Mouse (Mus musculus): Measurements from ENCODE around the gene Slamf1.
"Not testable (repeated sequence)": the region's sequence is repeated elsewhere in the genome, so short reads cannot be mapped to it uniquely, and the experiment has no call there.

The Slamf1 gene

GRCm38 (mm10) chr1:171799648-171800047, 32.7 kb downstream of the Slamf1 start:
- no peak for DNase-seq (ENCODE audit: low spot score in 2 of 2)

GRCm38 (mm10) chr1:171811048-171811447, 44.1 kb downstream of the Slamf1 start:
- DNase-seq (ENCODE audit: low spot score in 2 of 2), result not testable (repeated sequence)

DNA sequence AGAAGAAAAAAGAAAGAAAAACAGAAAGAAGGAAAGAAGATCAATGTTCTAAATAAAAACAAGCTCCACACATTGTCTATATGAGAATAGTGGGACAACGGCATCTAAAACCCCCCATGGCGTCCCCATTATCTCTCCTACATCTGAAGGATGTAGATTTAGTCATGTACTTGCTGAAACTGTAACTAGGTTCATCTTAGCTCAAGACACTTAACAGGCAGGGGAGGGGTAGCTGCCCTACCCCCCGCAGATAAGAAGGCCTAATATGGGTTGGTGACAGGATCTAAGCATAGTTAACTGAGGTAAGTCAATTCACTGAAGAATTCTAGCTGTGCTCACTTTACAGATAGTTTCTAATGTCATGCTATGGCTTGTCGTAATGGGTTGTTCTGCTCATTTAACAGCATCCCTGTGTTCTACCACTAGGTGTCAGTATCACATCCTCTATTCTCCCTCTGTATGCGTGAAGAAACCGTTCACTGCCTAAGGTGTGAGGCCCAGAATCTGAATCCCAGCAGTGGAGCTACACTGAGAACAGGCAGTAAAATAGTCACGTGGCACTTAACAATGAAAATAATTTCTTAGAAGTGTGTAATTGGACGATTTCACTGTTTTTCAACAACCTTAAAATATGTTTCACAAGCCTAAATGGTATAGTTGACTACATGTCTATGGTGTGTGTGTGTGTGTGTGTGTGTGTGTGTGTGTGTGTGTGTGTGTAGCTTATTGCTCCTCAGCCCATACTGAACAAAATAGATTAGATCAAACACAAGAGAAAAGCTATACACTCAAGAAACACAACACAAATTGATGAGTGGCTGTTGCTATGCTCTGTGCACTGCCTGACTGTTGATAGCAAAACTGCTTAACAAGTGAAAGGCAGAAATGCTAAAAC, 48.9 kb downstream of the Slamf1 start:
- no peak for DNase-seq (ENCODE audit: low spot score in 2 of 2)

- no peak for DNase-seq (ENCODE audit: low spot score in 2 of 2)
Observed at GRCm38 (mm10) chr1:171816991-171817390, 50.1 kb downstream of the Slamf1 start.

DNA sequence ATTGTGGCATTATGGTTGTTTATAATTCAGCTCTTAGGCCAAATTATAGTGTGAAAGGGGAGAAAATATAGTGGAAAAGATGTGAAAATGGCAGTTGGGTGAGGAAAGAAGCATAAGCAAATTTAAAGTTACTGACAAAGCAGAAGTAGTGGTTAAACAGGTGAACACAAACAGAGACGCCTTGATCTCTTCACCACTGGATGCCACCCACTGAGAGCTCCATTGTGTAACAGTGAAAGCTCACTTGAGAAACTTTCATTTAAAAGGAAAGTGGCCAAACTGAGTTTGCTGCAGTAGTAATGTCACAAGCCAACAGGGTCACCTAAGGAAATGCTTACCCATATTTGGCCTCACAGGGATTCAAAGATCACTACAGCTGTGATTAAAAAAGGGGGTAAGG, 54.4 kb downstream of the Slamf1 start:
- DNase-seq (ENCODE audit: low spot score in 2 of 2), result no peak

DNA sequence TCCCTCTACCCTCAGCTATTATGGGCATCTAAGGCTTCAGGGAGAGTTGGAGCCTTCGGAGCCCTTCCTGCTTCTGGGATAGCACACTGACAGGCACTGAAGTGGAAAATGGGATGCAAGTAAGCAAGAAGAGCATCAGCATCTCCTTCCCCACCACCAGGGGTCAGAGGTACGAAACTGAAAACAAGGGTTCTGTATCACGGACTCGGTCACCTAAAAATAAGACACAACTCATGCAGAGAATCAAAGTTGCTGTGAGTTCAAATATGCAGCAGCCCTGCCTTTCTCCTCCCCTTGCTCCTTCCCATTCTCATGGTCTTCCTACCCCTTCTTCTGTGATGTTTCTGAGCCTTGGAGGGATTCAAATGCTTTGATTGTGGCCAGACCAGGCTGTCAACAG, 58.5 kb downstream of the Slamf1 start:
- DNase-seq (ENCODE audit: low spot score in 2 of 2), result no peak

DNA sequence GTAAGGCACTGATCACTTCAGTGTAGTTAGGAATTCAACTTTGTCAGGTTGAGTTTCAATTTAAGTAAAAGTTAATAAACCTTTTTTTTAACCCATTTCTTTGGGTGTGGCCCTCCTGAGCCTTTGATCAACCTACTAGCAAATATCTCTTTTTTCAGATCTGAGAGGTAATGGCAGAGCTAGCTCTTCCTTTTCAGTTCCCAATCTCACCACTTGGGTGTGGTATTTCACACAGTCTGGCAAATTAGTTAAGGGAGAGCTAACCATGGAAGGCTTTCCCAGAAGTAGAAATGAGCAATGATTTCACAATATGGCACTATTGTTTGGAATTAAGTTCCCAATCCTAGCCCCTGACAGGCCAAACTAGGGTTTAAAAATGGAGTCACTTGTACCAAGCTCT, 59.2 kb downstream of the Slamf1 start:
- DNase-seq (ENCODE audit: low spot score in 2 of 2), result no peak

GRCm38 (mm10) chr1:171827674-171828073, 60.7 kb downstream of the Slamf1 start:
- no peak for DNase-seq (ENCODE audit: low spot score in 2 of 2)

DNA sequence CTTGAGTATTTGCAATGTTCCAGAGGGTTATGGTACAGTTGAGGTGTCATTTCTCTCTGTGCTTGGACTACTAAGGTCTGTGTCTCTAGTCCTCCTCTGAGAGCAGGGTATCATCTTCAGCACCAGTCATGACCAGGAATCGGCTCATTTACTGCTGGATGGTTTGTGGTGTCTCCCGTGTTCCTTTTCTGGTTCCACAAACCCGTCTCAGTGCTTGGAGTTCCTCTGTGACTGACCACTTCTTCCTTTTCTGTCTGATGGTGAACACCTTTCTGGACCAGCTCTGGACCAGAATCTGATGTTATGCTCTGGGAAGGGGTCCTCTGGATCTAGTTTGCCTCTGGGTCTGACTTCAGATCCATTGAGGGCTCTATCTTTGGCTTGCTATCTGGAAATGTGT, 72.6 kb downstream of the Slamf1 start, which contains the start of gene Cd84:
Gene Cd84, plus strand, starts transcription at position 210 of the 400 bp plus-strand sequence.
- no peak for DNase-seq (ENCODE audit: low spot score in 2 of 2)

- no peak for DNase-seq (ENCODE audit: low spot score in 2 of 2)
Observed at GRCm38 (mm10) chr1:171840450-171841023, 73.6 kb downstream of the Slamf1 start.

DNA sequence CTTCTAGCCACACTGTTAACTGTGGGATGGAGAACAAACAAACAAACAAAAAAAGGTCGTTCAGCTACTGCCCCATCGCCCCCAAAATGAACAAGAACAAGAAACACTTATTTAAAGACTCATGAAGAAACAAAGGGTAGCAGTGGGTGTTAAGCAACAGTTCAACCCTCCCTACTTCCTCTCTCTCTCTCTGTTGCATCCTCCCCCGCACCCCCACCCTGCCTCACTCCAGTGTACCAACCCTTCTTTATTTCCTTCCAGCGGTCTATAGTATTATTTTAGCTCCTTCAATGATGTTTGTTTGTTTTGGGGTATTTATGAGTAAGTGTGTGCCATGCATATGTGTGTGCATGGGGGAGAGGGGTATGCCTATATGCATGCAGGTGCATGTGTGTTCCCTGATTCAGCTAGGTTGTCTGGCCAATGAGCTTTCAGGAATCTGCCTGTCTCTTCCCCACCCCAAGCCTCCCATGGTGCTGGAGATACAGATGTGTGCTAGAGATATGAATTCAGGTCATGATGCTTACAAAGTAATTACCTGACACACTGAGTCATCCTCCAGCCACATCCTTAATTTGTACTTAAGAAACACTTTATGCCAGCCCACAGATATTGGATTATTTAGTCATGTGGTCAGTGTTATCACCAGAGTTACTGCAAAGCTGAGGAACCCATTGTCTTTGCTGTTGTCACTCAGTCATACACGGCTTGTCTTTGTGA, 78.3 kb downstream of the Slamf1 start:
- DNase-seq (ENCODE audit: low spot score in 2 of 2), result no peak

GRCm38 (mm10) chr1:171848201-171848600, 81.3 kb downstream of the Slamf1 start:
- no peak for DNase-seq (ENCODE audit: low spot score in 2 of 2)

DNA sequence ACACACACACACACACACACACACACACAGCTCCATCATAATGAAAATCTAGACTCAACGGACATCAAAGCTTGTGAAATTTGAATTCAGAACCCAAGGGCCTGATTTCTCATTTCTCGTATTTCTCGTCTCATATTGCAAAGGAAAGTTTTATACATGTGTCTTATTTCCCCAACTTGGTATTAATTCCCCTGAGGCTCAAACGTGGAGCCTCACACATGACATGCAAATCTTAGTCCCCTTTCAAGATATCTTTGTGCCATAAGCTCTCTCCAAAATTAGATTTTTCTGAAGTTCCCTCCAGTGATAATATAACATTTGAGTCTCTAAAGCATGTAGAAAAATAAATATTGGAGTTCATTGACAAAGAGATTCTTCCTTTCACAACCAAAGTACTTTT, 81.8 kb downstream of the Slamf1 start:
- DNase-seq (ENCODE audit: low spot score in 2 of 2), result no peak

DNA sequence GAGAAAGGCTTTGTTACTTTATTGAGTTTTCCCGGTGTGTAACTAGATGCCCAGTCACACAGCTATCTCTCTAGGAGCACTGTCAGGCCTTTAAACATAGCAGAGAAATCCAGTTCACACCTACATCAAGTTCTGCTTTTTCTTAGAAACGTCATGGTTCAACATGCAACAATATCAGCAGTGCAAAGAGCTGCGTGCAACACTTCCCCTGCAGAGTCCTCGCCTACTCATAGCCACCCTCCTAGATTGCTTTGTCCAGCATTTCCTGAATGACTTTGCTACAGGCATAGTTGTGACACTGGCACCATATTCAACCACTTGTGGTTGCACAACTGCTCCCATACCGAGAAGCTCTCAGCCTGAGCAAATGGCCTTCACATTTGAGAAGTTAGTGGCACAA, 82.5 kb downstream of the Slamf1 start:
- DNase-seq (ENCODE audit: low spot score in 2 of 2), result no peak

Data from urinary bladder, adult 18-20 months (tissue).